Mouse (Mus musculus) bone marrow, adult 2 months (tissue): ENCODE measurements around the gene Hpcal4.

Experiments used
- CTCF ChIP-seq: fragments of 200-500 bp; IDR thresholded peaks from 2 replicates; pipeline ENCODE4 v1.5.1; 2011; ENCODE audit warnings: low read length, control low read depth; ENCODE audit not compliant: control insufficient read depth, insufficient read depth
- POLR2A ChIP-seq: fragments of 200-500 bp; IDR thresholded peaks from 2 replicates; pipeline ENCODE4 v1.6.1; 2011; ENCODE audit warnings: low read depth, mild to moderate bottlenecking, control low read depth, low read length, borderline replicate concordance; ENCODE audit not compliant: control insufficient read depth

DNA sequence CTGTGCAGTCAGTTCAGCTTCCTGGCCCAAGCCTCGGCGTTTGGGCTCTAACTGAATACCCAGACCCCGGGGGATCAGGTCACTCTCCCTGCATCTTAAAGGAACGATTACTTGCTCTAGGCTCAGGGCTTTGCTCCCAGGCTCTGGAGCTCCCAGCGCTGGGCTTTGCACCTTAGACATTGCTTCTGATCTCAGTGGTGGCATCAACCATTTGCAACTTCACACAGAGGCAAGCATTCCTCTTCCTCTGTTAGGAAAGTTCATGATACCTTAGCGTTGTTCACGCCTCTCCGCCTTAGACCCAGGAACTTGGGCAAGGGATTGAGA lies 19.0 kb downstream of the Hpcal4 start:
- TF ChIP-seq POLR2A (no peak), CTCF (no peak)
